Mouse (Mus musculus) MEL (cell line): ENCODE measurements around the gene Camk1g. TPM values are rescaled to one million over a fixed set of nuclear protein-coding genes. Genes with fewer than 3 reads are reported as not detected.

Source experiments
- DNase-seq: peaks from one replicate; pipeline ENCODE4 v3.0.0; 2011; ENCODE audit warnings: low read depth, low spot score
- H3K27ac ChIP-seq: 2 replicates; pipeline ENCODE4 v1.5.1; 2012; ENCODE audit warnings: low read depth, mild to moderate bottlenecking, control low read depth, low read length, moderate library complexity; ENCODE audit not compliant: control insufficient read depth
- H3K27me3 ChIP-seq, 2 experiments: fragments of 150-350 bp in 1 of 2; sonication (generic) in 1 of 2; 2 replicates each; pipeline ENCODE4 v1.6.1; 2012; ENCODE audit warnings: low read length in 2 of 2, mild to moderate bottlenecking in 2 of 2, improper control_type of control experiment in 1 of 2, moderate library complexity in 1 of 2; ENCODE audit not compliant: insufficient read depth in 2 of 2, control insufficient read depth in 1 of 2
- H3K36me3 ChIP-seq, 2 experiments: 2 replicates each; pipeline ENCODE4 v1.6.1; 2012 to 2014; ENCODE audit warnings: low read length in 2 of 2, improper control_type of control experiment in 1 of 2, inconsistent platforms in 1 of 2, mild to moderate bottlenecking in 1 of 2; ENCODE audit not compliant: insufficient read depth in 2 of 2, control insufficient read depth in 1 of 2
- H3K4me1 ChIP-seq, 2 experiments: fragments of 150-350 bp in 1 of 2; sonication (generic) in 1 of 2; 2 replicates each; pipeline ENCODE4 v1.6.1; 2012; ENCODE audit warnings: low read length in 2 of 2, improper control_type of control experiment in 1 of 2, mild to moderate bottlenecking in 1 of 2; ENCODE audit not compliant: insufficient read depth in 2 of 2, control insufficient read depth in 1 of 2
- H3K4me3 ChIP-seq, 2 experiments: fragments of 150-350 bp in 1 of 2; sonication (generic) in 1 of 2; 2 replicates each; pipeline ENCODE4 v1.5.1; 2012; ENCODE audit warnings: low read depth in 2 of 2, low read length in 2 of 2, mild to moderate bottlenecking in 2 of 2, moderate library complexity in 2 of 2, control low read depth in 1 of 2, improper control_type of control experiment in 1 of 2; ENCODE audit not compliant: control insufficient read depth in 1 of 2, insufficient read depth in 1 of 2
- H3K79me2 ChIP-seq: 2 replicates; pipeline ENCODE4 v1.6.1; 2012; ENCODE audit warnings: mild to moderate bottlenecking, low read length, moderate library complexity; ENCODE audit not compliant: control insufficient read depth, poor library complexity, insufficient read depth
- H3K9ac ChIP-seq: 2 replicates; pipeline ENCODE4 v1.6.1; 2012; ENCODE audit warnings: low read depth, mild to moderate bottlenecking, control low read depth, low read length, moderate library complexity; ENCODE audit not compliant: control insufficient read depth, poor library complexity, severe bottlenecking
- H3K9me3 ChIP-seq: fragments of 150-350 bp; sonication (generic); replicated peaks from 2 replicates; pipeline ENCODE4 v1.6.1; 2012; ENCODE audit warnings: mild to moderate bottlenecking, low read length, improper control_type of control experiment, moderate library complexity; ENCODE audit not compliant: insufficient read depth
- BHLHE40 ChIP-seq: IDR thresholded peaks from 2 replicates; pipeline ENCODE4 v1.6.1; 2012; ENCODE audit warnings: low read depth, mild to moderate bottlenecking, inconsistent platforms, low read length, improper control_type of control experiment, borderline replicate concordance
- CHD2 ChIP-seq: IDR thresholded peaks from 2 replicates; pipeline ENCODE4 v1.6.1; 2011; ENCODE audit warnings: low read length, improper control_type of control experiment
- CTCF ChIP-seq, 3 experiments: IDR thresholded peaks in 2 of 3; conservative IDR thresholded peaks in 1 of 3; 2 replicates each; pipeline ENCODE4 v1.5.1; 2011 to 2012; ENCODE audit warnings: low read length in 3 of 3, low read depth in 2 of 3, mild to moderate bottlenecking in 2 of 3, improper control_type of control experiment in 1 of 3, inconsistent platforms in 1 of 3, mixed read lengths in 1 of 3, moderate library complexity in 1 of 3; ENCODE audit not compliant: control insufficient read depth in 1 of 3, insufficient read depth in 1 of 3, poor library complexity in 1 of 3, severe bottlenecking in 1 of 3
- ELF1 ChIP-seq: IDR thresholded peaks from 2 replicates; pipeline ENCODE4 v1.6.1; 2014; ENCODE audit warnings: low read depth, mild to moderate bottlenecking, inconsistent platforms, low read length, improper control_type of control experiment, moderate library complexity
- EP300 ChIP-seq, 2 experiments: IDR thresholded peaks; 2 replicates each; pipeline ENCODE4 v1.6.1; 2011; ENCODE audit warnings: improper control_type of control experiment in 2 of 2, low read length in 2 of 2, low read depth in 1 of 2, mild to moderate bottlenecking in 1 of 2
- GABPA ChIP-seq: IDR thresholded peaks from 2 replicates; pipeline ENCODE4 v1.6.1; 2012; ENCODE audit warnings: low read depth, mild to moderate bottlenecking, inconsistent platforms, low read length, improper control_type of control experiment, moderate library complexity
- GATA1 ChIP-seq: IDR thresholded peaks from 2 replicates; pipeline ENCODE4 v1.6.1; 2011; ENCODE audit warnings: low read depth, low read length, improper control_type of control experiment
- HCFC1 ChIP-seq: IDR thresholded peaks from 2 replicates; pipeline ENCODE4 v1.6.1; 2012; ENCODE audit warnings: low read depth, mild to moderate bottlenecking, inconsistent platforms, low read length, improper control_type of control experiment, moderate library complexity
- JUND ChIP-seq: IDR thresholded peaks from 2 replicates; pipeline ENCODE4 v1.6.1; 2011; ENCODE audit warnings: low read depth, mild to moderate bottlenecking, improper control_type of control experiment, low read length
- KAT2A ChIP-seq: conservative IDR thresholded peaks from 2 replicates; pipeline ENCODE4 v1.6.1; 2012; ENCODE audit warnings: low read depth, low read length, improper control_type of control experiment, inconsistent platforms
- MAFK ChIP-seq: IDR thresholded peaks from 2 replicates; pipeline ENCODE4 v1.6.1; 2011; ENCODE audit warnings: low read depth, mild to moderate bottlenecking, low read length, improper control_type of control experiment, borderline replicate concordance
- MAX ChIP-seq: IDR thresholded peaks from 2 replicates; pipeline ENCODE4 v1.6.1; 2011; ENCODE audit warnings: low read length, improper control_type of control experiment
- MEF2A ChIP-seq: IDR thresholded peaks from 2 replicates; pipeline ENCODE4 v1.6.1; 2014; ENCODE audit warnings: low read depth, mild to moderate bottlenecking, inconsistent platforms, low read length, improper control_type of control experiment; ENCODE audit not compliant: poor library complexity, insufficient replicate concordance, severe bottlenecking; ENCODE audit errors: extremely low read depth
- MYB ChIP-seq: IDR thresholded peaks from 2 replicates; pipeline ENCODE4 v1.6.1; 2011; ENCODE audit warnings: mild to moderate bottlenecking, low read depth, low read length, improper control_type of control experiment
- MYC ChIP-seq: IDR thresholded peaks from 2 replicates; pipeline ENCODE4 v1.6.1; 2011; ENCODE audit warnings: low read depth, mild to moderate bottlenecking, low read length, improper control_type of control experiment, moderate library complexity
- NRF1 ChIP-seq: IDR thresholded peaks from 2 replicates; pipeline ENCODE4 v1.6.1; 2014; ENCODE audit warnings: low read depth, mild to moderate bottlenecking, inconsistent platforms, low read length, improper control_type of control experiment, moderate library complexity; ENCODE audit not compliant: poor library complexity, insufficient read depth, severe bottlenecking
- POLR2A ChIP-seq, 2 experiments: IDR thresholded peaks; 2 replicates each; pipeline ENCODE4 v1.6.1; 2011 to 2012; ENCODE audit warnings: low read length in 2 of 2, mild to moderate bottlenecking in 2 of 2, control low read depth in 1 of 2, improper control_type of control experiment in 1 of 2, low read depth in 1 of 2, moderate library complexity in 1 of 2; ENCODE audit not compliant: control insufficient read depth in 1 of 2, insufficient read depth in 1 of 2, poor library complexity in 1 of 2
- POLR2AphosphoS2 ChIP-seq: IDR thresholded peaks from 2 replicates; pipeline ENCODE4 v1.6.1; 2011; ENCODE audit warnings: low read length, improper control_type of control experiment
- POLR2AphosphoS5 ChIP-seq: IDR thresholded peaks from 2 replicates; pipeline ENCODE4 v1.6.1; 2012; ENCODE audit warnings: low read depth, borderline replicate concordance, mild to moderate bottlenecking, inconsistent platforms, low read length, moderate library complexity, mixed read lengths
- RAD21 ChIP-seq: IDR thresholded peaks from 2 replicates; pipeline ENCODE4 v1.6.1; 2011; ENCODE audit warnings: mild to moderate bottlenecking, low read depth, low read length, improper control_type of control experiment
- SIN3A ChIP-seq: IDR thresholded peaks from 2 replicates; pipeline ENCODE4 v1.6.1; 2012; ENCODE audit warnings: low read length, improper control_type of control experiment, inconsistent platforms
- TAL1 ChIP-seq: IDR thresholded peaks from 2 replicates; pipeline ENCODE4 v1.6.1; 2012; ENCODE audit warnings: mild to moderate bottlenecking, inconsistent platforms, low read length, moderate library complexity, mixed read lengths
- TBP ChIP-seq: IDR thresholded peaks from 2 replicates; pipeline ENCODE4 v1.8.0; 2011; ENCODE audit warnings: low read depth, low read length, improper control_type of control experiment
- TCF12 ChIP-seq: IDR thresholded peaks from 2 replicates; pipeline ENCODE4 v1.6.1; 2014; ENCODE audit warnings: low read depth, mild to moderate bottlenecking, inconsistent platforms, low read length, improper control_type of control experiment, moderate library complexity
- USF1 ChIP-seq: IDR thresholded peaks from 2 replicates; pipeline ENCODE4 v1.6.1; 2014; ENCODE audit warnings: low read depth, mild to moderate bottlenecking, inconsistent platforms, low read length, improper control_type of control experiment, moderate library complexity
- ZC3H11A ChIP-seq: IDR thresholded peaks from 2 replicates; pipeline ENCODE4 v1.6.1; 2012; ENCODE audit warnings: low read depth, mild to moderate bottlenecking, inconsistent platforms, low read length, improper control_type of control experiment
- ZMIZ1 ChIP-seq: IDR thresholded peaks from 2 replicates; pipeline ENCODE4 v1.6.1; 2012; ENCODE audit warnings: low read depth, mild to moderate bottlenecking, inconsistent platforms, low read length, improper control_type of control experiment, moderate library complexity
- ZNF384 ChIP-seq: IDR thresholded peaks from 2 replicates; pipeline ENCODE4 v1.6.1; 2012; ENCODE audit warnings: low read depth, mild to moderate bottlenecking, inconsistent platforms, low read length, improper control_type of control experiment
- polyA plus RNA-seq, 2 experiments: library from polyadenylated mRNA; stranded (reverse) in 1 of 2; unstranded in 1 of 2; fragments of >175 nt in 1 of 2; fragments of >200 nt in 1 of 2; gene quantifications; 2 replicates each; pipeline versions ENCODE4 v1.2.1 to v1.2.4; 2012; ENCODE audit warnings: low replicate concordance in 2 of 2, low read depth in 1 of 2; ENCODE audit not compliant: insufficient read length in 2 of 2, insufficient read depth in 1 of 2, missing spikeins in 1 of 2
- total RNA-seq: library from RNA; depleted of rRNA; stranded (reverse); fragments of 300-350 nt; gene quantifications from 2 replicates; pipeline ENCODE4 v1.2.3, GENCODE M21; 2012

Camk1g gene
- total and polyA plus RNA-seq, 3 experiments: not detected

DNA sequence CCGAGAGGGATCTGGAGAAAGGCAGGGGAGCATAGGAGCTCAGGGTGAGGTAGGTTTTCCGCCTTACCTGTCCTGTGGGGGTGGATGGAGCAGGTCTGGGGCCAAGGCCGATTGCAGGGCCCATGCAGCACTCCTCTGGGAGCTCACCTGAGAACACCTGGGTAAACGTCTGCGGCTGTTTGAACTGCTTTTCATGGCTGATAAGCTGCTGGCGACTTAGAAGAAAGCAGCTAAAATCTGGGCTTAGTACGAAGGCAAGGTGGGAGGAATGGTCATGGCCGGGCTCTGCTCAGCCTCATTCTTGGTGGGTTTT is 68.0 kb downstream of the Camk1g start:
- TF ChIP-seq ELF1 (no peak), POLR2A (IDR thresholded peaks at IDR 0.05; ENCODE audit: control insufficient read depth in 1 of 2, insufficient read depth in 1 of 2, low read depth in 1 of 2, low read length in 2 of 2, poor library complexity in 1 of 2) (no peak), USF1 (no peak), MAFK (no peak), ZNF384 (no peak), CTCF (IDR thresholded peaks at IDR 0.05 in 2 of 3, conservative IDR thresholded peaks at IDR 0.05 in 1 of 3; ENCODE audit: control insufficient read depth in 1 of 3, insufficient read depth in 1 of 3, low read depth in 2 of 3, low read length in 3 of 3, poor library complexity in 1 of 3, severe bottlenecking in 1 of 3) (no peak), MYB (no peak), EP300 (IDR thresholded peaks at IDR 0.05; ENCODE audit: low read depth in 1 of 2, low read length in 2 of 2) (no peak), CHD2 (no peak), TBP (no peak), MAX (no peak), MEF2A (no peak), JUND (no peak), MYC (no peak), RAD21 (no peak), GABPA (no peak), TAL1 (no peak), ZMIZ1 (no peak)
- H3K4me1 ChIP-seq: no peaks in the 10 kb centered on the region
- no peak overlapping the region for H3K4me3 ChIP-seq
- no peak for DNase-seq
- no peaks in the 10 kb centered on the region for H3K36me3 ChIP-seq
- no peaks in the 10 kb centered on the region for H3K9me3 ChIP-seq
- H3K27me3 ChIP-seq: no peaks in the 10 kb centered on the region
- H3K9ac ChIP-seq: no peak overlapping the region
- no peak overlapping the region for H3K27ac ChIP-seq
- no peaks in the 10 kb centered on the region for H3K79me2 ChIP-seq

GRCm38 (mm10) chr1:193301216-193302092 is 68.6 kb downstream of the Camk1g start:
- TF ChIP-seq MEF2A (no peak), GATA1 (no peak), USF1 (no peak), BHLHE40 (no peak), CTCF (IDR thresholded peaks at IDR 0.05 in 2 of 3, conservative IDR thresholded peaks at IDR 0.05 in 1 of 3; ENCODE audit: control insufficient read depth in 1 of 3, insufficient read depth in 1 of 3, low read depth in 2 of 3, low read length in 3 of 3, poor library complexity in 1 of 3, severe bottlenecking in 1 of 3) (no peak), ELF1 (no peak), POLR2A (IDR thresholded peaks at IDR 0.05; ENCODE audit: control insufficient read depth in 1 of 2, insufficient read depth in 1 of 2, low read depth in 1 of 2, low read length in 2 of 2, poor library complexity in 1 of 2) (no peak), MYC (no peak), POLR2AphosphoS2 (no peak), RAD21 (no peak), KAT2A (no peak), NRF1 (no peak), ZC3H11A (no peak), ZNF384 (no peak), TCF12 (no peak), HCFC1 (no peak), MYB (no peak), ZMIZ1 (no peak), POLR2AphosphoS5 (no peak), SIN3A (no peak)
- H3K27me3 ChIP-seq: no peaks in the 10 kb centered on the region

More at GRCm38 (mm10) chr1:193301216-193302092, 68.6 kb downstream of the Camk1g start:
- Histone ChIP-seq H3K4me1 (no peaks in the 10 kb centered on the region), H3K36me3 (no peaks in the 10 kb centered on the region), H3K79me2 (no peaks in the 10 kb centered on the region), H3K27ac (no peak overlapping the region), H3K4me3 (no peak overlapping the region), H3K9ac (no peak overlapping the region), H3K9me3 (no peaks in the 10 kb centered on the region)
- no peak for DNase-seq
